13 mouse cellular contexts compared by ENCODE assay signal in genomic region chr16:29536411-29537204, GRCm38 (mm10). TPM values are rescaled to one million over a fixed set of nuclear protein-coding genes. Genes with fewer than 3 reads are reported as not detected.
A peak's percentile ranks its signal among the peaks of the same experiment; 100 is the strongest.
DNase-seq lines count a peak whose midpoint lies in the region; ATAC-seq lines count a peak whose summit lies in the region.
"Had no signal": no experiment of that assay in that cellular context is flagged by ENCODE, and none has a peak within 500 bp of the region (broad histone marks: within the 10 kb centered on the region; RNA-seq: fewer than 3 reads in every experiment).

No protein-coding gene starts in this region.

- H3K4me3 ChIP-seq in midbrain, embryonic 14.5 days (replicated peaks; ENCODE audit: low read depth, low read length): no peak overlapping the region
- no peak overlapping the region for H3K4me3 ChIP-seq in midbrain, embryonic 10.5 days
- H3K4me3 ChIP-seq: neural tube, embryonic 15.5 days; stomach, embryonic 15.5 days had no signal

- H3K9me3 ChIP-seq in midbrain, embryonic 14.5 days (ENCODE audit: control insufficient read depth, low read length): no peaks in the 10 kb centered on the region
- no peaks in the 10 kb centered on the region for H3K9me3 ChIP-seq in midbrain, embryonic 10.5 days (replicated peaks)
- H3K9me3 ChIP-seq: neural tube, embryonic 15.5 days; stomach, embryonic 15.5 days had no signal

- no peak; the same call in 1 of the 2 replicates for ATAC-seq in midbrain, embryonic 14.5 days (ENCODE audit: low FRiP score, low TSS enrichment)
- ATAC-seq: Patski had no signal

- no peaks in the 10 kb centered on the region for H3K27me3 ChIP-seq in midbrain, embryonic 14.5 days (ENCODE audit: control insufficient read depth, insufficient read depth, low read length)
- no peaks in the 10 kb centered on the region for H3K27me3 ChIP-seq in midbrain, embryonic 10.5 days (ENCODE audit: low read depth, poor library complexity, severe bottlenecking)
- H3K27me3 ChIP-seq: neural tube, embryonic 15.5 days; stomach, embryonic 15.5 days had no signal

- H3K4me1 ChIP-seq in midbrain, embryonic 14.5 days (ENCODE audit: control insufficient read depth, insufficient read depth, low read length): no peaks in the 10 kb centered on the region
- H3K4me1 ChIP-seq in midbrain, embryonic 10.5 days: no peaks in the 10 kb centered on the region
- H3K4me1 ChIP-seq: neural tube, embryonic 15.5 days; stomach, embryonic 15.5 days had no signal

- intact Hi-C loops in left cerebral cortex, postnatal 10 days (cut with DNase I): no loop called here

- no peaks in the 10 kb centered on the region for H3K36me3 ChIP-seq in midbrain, embryonic 14.5 days (ENCODE audit: control insufficient read depth, insufficient read depth, low read length)
- H3K36me3 ChIP-seq in midbrain, embryonic 10.5 days: no peaks in the 10 kb centered on the region
- H3K36me3 ChIP-seq: neural tube, embryonic 15.5 days; stomach, embryonic 15.5 days had no signal

- DNase-seq in cerebellum, adult 9-11 months: peak; percentile 12
- no peak for DNase-seq in cerebellum, adult 11 months
- peak; percentile 61 for DNase-seq in midbrain, embryonic 14.5 days
- DNase-seq in midbrain, embryonic 10.5 days (ENCODE audit: low spot score): no peak
- peak; percentile 55 to 58 for DNase-seq in left cerebral cortex, postnatal 10 days (ENCODE audit: extremely low spot score in 1 of 2, low spot score in 2 of 2)
- no peak for DNase-seq in spleen, adult 18-20 months
- no peak for DNase-seq in heart, adult 8-10 months (ENCODE audit: low spot score)
- DNase-seq in heart, adult 9 months (ENCODE audit: low spot score in 2 of 2): no peak

- H3K9ac ChIP-seq in midbrain, embryonic 14.5 days (replicated peaks; ENCODE audit: low read length): no peak overlapping the region
- H3K9ac ChIP-seq: neural tube, embryonic 15.5 days; stomach, embryonic 15.5 days had no signal

- H3K27ac ChIP-seq in midbrain, embryonic 14.5 days (replicated peaks; ENCODE audit: low read depth, low read length): no peak overlapping the region
- no peak overlapping the region for H3K27ac ChIP-seq in midbrain, embryonic 10.5 days (replicated peaks)
- H3K27ac ChIP-seq: neural tube, embryonic 15.5 days; stomach, embryonic 15.5 days had no signal

- no peak overlapping the region for H3K4me2 ChIP-seq in midbrain, embryonic 14.5 days (ENCODE audit: low read length)
- H3K4me2 ChIP-seq: neural tube, embryonic 15.5 days; stomach, embryonic 15.5 days had no signal

- WGBS in midbrain, embryonic 14.5 days: 65% methylated on average over 15 of the region's 15 CpGs
- WGBS in midbrain, embryonic 10.5 days: 84% methylated on average over 15 of the region's 15 CpGs

RNA-seq across cellular contexts. Expression of gene Atp13a4, which starts 8.1 kb away (rescaled TPM):
- 1.2 and 1.4 TPM in 2 replicates for polyA plus RNA-seq in midbrain, embryonic 14.5 days (2014; fragmentation: Nextera tagmentation; extraction: Ambion mirVana)
- 0.19 and 0.47 TPM in 2 replicates for polyA plus RNA-seq in midbrain, embryonic 10.5 days (2016; fragmentation: Nextera tagmentation; extraction: Ambion mirVana)
- 10 to 100 TPM in 1 of 2 experiments, 1 to 10 TPM in 1; 8.8 to 10.3 TPM for total RNA-seq in left cerebral cortex, postnatal 10 days (2021)
- under 1 TPM in 1 of 4 experiments, not detected in 3; 0.82 TPM for total RNA-seq in heart, adult 8-10 months (2022)
- total RNA-seq: granulocyte monocyte progenitor cell, adult 5-6 weeks had no signal
- polyA plus RNA-seq: embryonic facial prominence, embryonic 11.5 days; Patski had no signal

RNA-seq across cellular contexts. Expression of gene Opa1, which starts 42.5 kb away (rescaled TPM):
- polyA plus RNA-seq in midbrain, embryonic 14.5 days (2014; fragmentation: Nextera tagmentation; extraction: Ambion mirVana): 45.6 and 69.2 TPM in 2 replicates
- 36.4 and 42.1 TPM in 2 replicates for polyA plus RNA-seq in midbrain, embryonic 10.5 days (2016; fragmentation: Nextera tagmentation; extraction: Ambion mirVana)
- total RNA-seq in left cerebral cortex, postnatal 10 days (2021): 100 to 1,000 TPM; 115 to 119 TPM
- 100 to 1,000 TPM; 148 to 189 (median 170) TPM for total RNA-seq in heart, adult 8-10 months (2022)

Comparison
In these comparisons a context has a peak if more than half of its experiments do, and no peak if none do; other contexts are left out.
1. DNase-seq: peak in cerebellum, adult 9-11 months (single experiment), midbrain, embryonic 14.5 days (single experiment) and left cerebral cortex, postnatal 10 days (2 of 2); none in cerebellum, adult 11 months (single experiment), midbrain, embryonic 10.5 days (single experiment), spleen, adult 18-20 months (0 of 2), heart, adult 8-10 months (single experiment) and heart, adult 9 months (0 of 2).
2. RNA of gene Atp13a4, which starts 8.1 kb away (total RNA-seq): 8.8 to 10.3 TPM in left cerebral cortex, postnatal 10 days; 0.82 TPM in heart, adult 8-10 months; every median in the first group is over 4 times any median in the second.